Mouse (Mus musculus) heart, embryonic 10.5 days (tissue): ENCODE measurements around the gene Atp5s. TPM values are rescaled to one million over a fixed set of nuclear protein-coding genes. Genes with fewer than 3 reads are reported as not detected.

Experiments
- DNase-seq: peaks from one replicate; pipeline ENCODE4 v3.0.0-alpha.2; 2017; ENCODE audit warnings: low spot score
- H3K27ac ChIP-seq: fragments of 300-500 bp; sonication (generic); 2 replicates; pipeline ENCODE4 v1.5.1; 2016; ENCODE audit warnings: mild to moderate bottlenecking
- H3K27me3 ChIP-seq: fragments of 300-500 bp; sonication (generic); 2 replicates; pipeline ENCODE4 v1.6.1; 2016; ENCODE audit warnings: mild to moderate bottlenecking; ENCODE audit not compliant: poor library complexity, insufficient read depth, severe bottlenecking
- H3K36me3 ChIP-seq: fragments of 300-500 bp; sonication (generic); 2 replicates; pipeline ENCODE4 v1.6.1; 2016; ENCODE audit warnings: mild to moderate bottlenecking, moderate library complexity
- H3K4me1 ChIP-seq: fragments of 300-500 bp; sonication (generic); 2 replicates; pipeline ENCODE4 v1.6.1; 2016; ENCODE audit warnings: mild to moderate bottlenecking
- H3K4me3 ChIP-seq: fragments of 300-500 bp; sonication (generic); 2 replicates; pipeline ENCODE4 v1.5.1; 2016; ENCODE audit warnings: mild to moderate bottlenecking, moderate library complexity
- H3K9me3 ChIP-seq: fragments of 300-500 bp; sonication (generic); 2 replicates; pipeline ENCODE4 v1.6.1; 2016; ENCODE audit warnings: mild to moderate bottlenecking, moderate library complexity
- WGBS: fragments of 180-500 bp; shearing (Covaris S2); methylation state at CpG from one replicate; pipeline ENCODE4 v1.1.7; 2016; 5-methylcytosine and 5-hydroxymethylcytosine counted together
- polyA plus RNA-seq: library from polyadenylated mRNA; unstranded; fragments of >200 nt; fragmentation: Nextera tagmentation; extraction: Ambion mirVana; gene quantifications from 2 replicates; pipeline ENCODE4 v1.2.1, GENCODE M21; 2016

The Atp5s gene
- polyA plus RNA-seq, 1 experiment from 2014 or later, result 27.6 TPM

- no peaks in the 10 kb centered on the region for H3K9me3 ChIP-seq
- H3K4me3 ChIP-seq, result no peak overlapping the region
- H3K27me3 ChIP-seq, result no peaks in the 10 kb centered on the region
- no peak for DNase-seq
- no peaks in the 10 kb centered on the region for H3K4me1 ChIP-seq
- WGBS, result 62% methylated on average over 5 of the region's 5 CpGs
- H3K36me3 ChIP-seq, result peaks cover 14% of the 10 kb centered on the region
- H3K27ac ChIP-seq, result no peak overlapping the region
These were observed 19.4 kb downstream of the Atp5s start for GRCm38 (mm10) chr12:69744138-69744537.

GRCm38 (mm10) chr12:69751864-69752341, 27.2 kb downstream of the Atp5s start:
- Histone ChIP-seq H3K4me3 (no peak overlapping the region), H3K27me3 (no peaks in the 10 kb centered on the region), H3K4me1 (peaks cover 25% of the 10 kb centered on the region), H3K36me3 (peaks cover 19% of the 10 kb centered on the region), H3K27ac (peak overlapping the region; percentile 10; the same call in 1 of the 2 replicates), H3K9me3 (no peaks in the 10 kb centered on the region)
- WGBS, result 32% methylated on average over 10 of the region's 10 CpGs
- no peak for DNase-seq

- H3K9me3 ChIP-seq, result no peaks in the 10 kb centered on the region
- no peak overlapping the region for H3K4me3 ChIP-seq
- DNase-seq, result no peak
- H3K36me3 ChIP-seq, result peaks cover 8% of the 10 kb centered on the region
- 84% methylated on average over 5 of the region's 5 CpGs for WGBS
- H3K4me1 ChIP-seq, result peaks cover 39% of the 10 kb centered on the region
- no peak overlapping the region for H3K27ac ChIP-seq
- no peaks in the 10 kb centered on the region for H3K27me3 ChIP-seq
These were observed 29.2 kb downstream of the Atp5s start for GRCm38 (mm10) chr12:69753936-69754335.

GRCm38 (mm10) chr12:69756015-69756414, 31.3 kb downstream of the Atp5s start:
- Histone ChIP-seq H3K27me3 (no peaks in the 10 kb centered on the region), H3K9me3 (no peaks in the 10 kb centered on the region), H3K36me3 (no peaks in the 10 kb centered on the region), H3K4me3 (peak overlapping the region; percentile 15; the same call in 1 of the 2 replicates), H3K27ac (peak overlapping the region; percentile 87; the same call in 1 of the 2 replicates), H3K4me1 (peaks cover 49% of the 10 kb centered on the region)
- 72% methylated on average over 5 of the region's 5 CpGs for WGBS
- no peak for DNase-seq

GRCm38 (mm10) chr12:69757418-69758141, 32.8 kb downstream of the Atp5s start:
- peak; percentile 97 for DNase-seq
- Histone ChIP-seq H3K36me3 (no peaks in the 10 kb centered on the region), H3K27ac (peak overlapping the region; percentile 87), H3K27me3 (no peaks in the 10 kb centered on the region), H3K9me3 (no peaks in the 10 kb centered on the region), H3K4me3 (peak overlapping the region; percentile 57), H3K4me1 (peaks cover 37% of the 10 kb centered on the region)
- 4% methylated on average over 22 of the region's 22 CpGs for WGBS

- Histone ChIP-seq H3K4me3 (peak overlapping the region; percentile 57), H3K9me3 (no peaks in the 10 kb centered on the region), H3K27me3 (no peaks in the 10 kb centered on the region), H3K4me1 (peaks cover 37% of the 10 kb centered on the region), H3K36me3 (no peaks in the 10 kb centered on the region), H3K27ac (peak overlapping the region; percentile 87)
- peak; percentile 89 for DNase-seq
- WGBS, result under 1% methylated on average over 22 of the region's 22 CpGs
These were observed 33.8 kb downstream of the Atp5s start for GRCm38 (mm10) chr12:69758221-69759185.

GRCm38 (mm10) chr12:69759267-69759885, 34.6 kb downstream of the Atp5s start:
- Histone ChIP-seq H3K36me3 (no peaks in the 10 kb centered on the region), H3K9me3 (no peaks in the 10 kb centered on the region), H3K27me3 (no peaks in the 10 kb centered on the region), H3K4me1 (peaks cover 37% of the 10 kb centered on the region), H3K4me3 (peak overlapping the region; percentile 57), H3K27ac (peak overlapping the region; percentile 87)
- 12% methylated on average over 7 of the region's 7 CpGs for WGBS
- peak; percentile 92 for DNase-seq

- Histone ChIP-seq H3K4me3 (no peak overlapping the region), H3K9me3 (no peaks in the 10 kb centered on the region), H3K36me3 (no peaks in the 10 kb centered on the region), H3K27me3 (no peaks in the 10 kb centered on the region), H3K27ac (peak overlapping the region; percentile 87), H3K4me1 (peaks cover 36% of the 10 kb centered on the region)
- WGBS, result 68% methylated on average over 6 of the region's 6 CpGs
- DNase-seq, result no peak
These were observed 35.3 kb downstream of the Atp5s start for GRCm38 (mm10) chr12:69760014-69760413.

- Histone ChIP-seq H3K27ac (peak overlapping the region; percentile 64; the same call in 1 of the 2 replicates), H3K4me1 (peaks cover 34% of the 10 kb centered on the region), H3K27me3 (no peaks in the 10 kb centered on the region), H3K9me3 (no peaks in the 10 kb centered on the region), H3K4me3 (no peak overlapping the region), H3K36me3 (no peaks in the 10 kb centered on the region)
- 91% methylated on average over 20 of the region's 20 CpGs for WGBS
- DNase-seq, result no peak
These were observed 36.1 kb downstream of the Atp5s start for GRCm38 (mm10) chr12:69760743-69761406.

- no peaks in the 10 kb centered on the region for H3K36me3 ChIP-seq
These were observed 36.9 kb downstream of the Atp5s start for GRCm38 (mm10) chr12:69761603-69762002.

GRCm38 (mm10) chr12:69765543-69765942, 40.8 kb downstream of the Atp5s start:
- H3K36me3 ChIP-seq, result no peaks in the 10 kb centered on the region
- H3K9me3 ChIP-seq, result no peaks in the 10 kb centered on the region
- no peak for DNase-seq
- H3K27ac ChIP-seq, result no peak overlapping the region
- no peak overlapping the region for H3K4me3 ChIP-seq
- H3K4me1 ChIP-seq, result peaks cover 19% of the 10 kb centered on the region
- WGBS, result 86% methylated on average over 9 of the region's 9 CpGs
- no peaks in the 10 kb centered on the region for H3K27me3 ChIP-seq

More at GRCm38 (mm10) chr12:69761603-69762002, 36.9 kb downstream of the Atp5s start:
- no peak for DNase-seq
- no peaks in the 10 kb centered on the region for H3K27me3 ChIP-seq
- peaks cover 34% of the 10 kb centered on the region for H3K4me1 ChIP-seq
- whole genome bisulfite sequencing, result 69% methylated on average over 2 of the region's 2 CpGs
- H3K9me3 ChIP-seq, result no peaks in the 10 kb centered on the region
- H3K4me3 ChIP-seq, result no peak overlapping the region
- peak overlapping the region; percentile 42; the same call in 1 of the 2 replicates for H3K27ac ChIP-seq
